Mouse (Mus musculus) adrenal gland, postnatal 4 days (tissue): ENCODE results near the gene Tex2. TPM values are rescaled to one million over a fixed set of nuclear protein-coding genes. Genes with fewer than 3 reads are reported as not detected.

Experiments
- DNase-seq, 2 experiments: peaks; one replicate each; pipeline ENCODE4 v3.0.0; 2021 to 2022; ENCODE audit warnings: low spot score in 2 of 2, mixed read lengths in 2 of 2
- total RNA-seq, 2 experiments: library from RNA; stranded (reverse); gene quantifications; 2 replicates each; pipeline ENCODE4 v1.2.3; 2021

The Tex2 gene
- total RNA-seq, 2 experiments from 2014 or later = 31.5 to 33.0 TPM

DNA sequence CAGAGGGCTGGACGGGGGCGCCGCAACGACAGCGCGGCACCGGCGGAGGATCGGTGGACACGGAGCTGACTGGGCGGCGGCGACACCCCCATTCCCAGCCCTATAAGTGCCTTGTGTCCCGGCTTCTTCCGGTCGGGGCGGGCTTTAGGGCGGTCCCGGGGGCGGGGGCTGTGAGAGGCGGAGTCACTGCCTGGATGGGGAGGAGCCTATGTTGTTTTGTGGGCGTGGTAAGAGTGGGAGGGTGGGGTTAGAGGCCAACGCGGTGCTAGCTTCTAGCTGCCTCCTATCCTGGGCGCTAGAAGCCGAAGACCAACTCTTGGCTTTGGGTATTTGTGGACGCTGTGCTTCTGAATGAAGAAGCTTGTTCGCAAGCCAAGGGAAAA lies 125.5 kb downstream of the Tex2 start, which contains the start of gene Ern1:
Ern1 (minus strand) TSS at position 120 of the 383 bp plus-strand sequence.
- DNase-seq = peak; percentile 97 to 98

DNA sequence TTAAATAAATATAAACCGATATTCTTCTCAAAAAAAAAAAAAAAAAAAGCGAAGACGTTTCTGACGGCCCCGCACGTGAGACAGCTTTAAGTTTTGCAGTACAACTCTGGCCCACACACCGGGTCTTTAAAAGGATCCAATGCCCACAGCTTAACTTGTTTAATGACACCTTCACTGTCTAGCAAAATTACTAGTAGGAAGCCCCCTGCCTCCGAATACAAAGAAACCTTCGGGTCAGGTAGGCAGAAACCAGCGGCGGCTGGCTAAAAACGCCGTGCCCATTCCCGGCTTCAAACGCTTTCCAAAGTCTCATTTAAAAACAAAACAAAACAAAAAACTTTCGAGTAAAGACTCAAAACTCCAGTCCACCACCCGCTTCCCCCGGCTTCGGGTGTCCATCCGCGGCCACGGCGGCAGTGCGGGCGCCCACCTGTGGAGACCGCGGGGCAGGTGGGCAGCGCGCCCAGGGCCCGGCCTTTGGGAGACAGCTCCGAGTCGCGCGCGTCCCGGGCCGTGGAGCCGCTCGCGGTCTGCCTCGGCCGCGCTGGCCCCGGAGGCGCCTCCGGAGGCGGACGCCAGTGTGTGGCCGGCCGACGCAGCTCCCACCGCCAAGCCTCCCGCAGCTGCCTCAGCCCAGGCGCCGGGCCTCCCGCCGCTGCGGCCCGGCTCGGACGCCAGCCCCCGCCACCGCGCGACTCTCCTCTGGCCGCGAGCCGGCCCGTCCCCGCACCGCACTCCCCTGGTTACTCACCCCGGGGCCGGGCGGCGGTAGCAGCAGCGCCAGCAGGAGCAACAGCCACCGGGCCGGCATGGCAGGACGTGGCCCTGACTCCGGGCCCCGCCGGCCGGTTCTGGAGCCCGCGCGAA lies 126.1 kb downstream of the Tex2 start:
- peak; percentile 5 to 31 for DNase-seq

DNA sequence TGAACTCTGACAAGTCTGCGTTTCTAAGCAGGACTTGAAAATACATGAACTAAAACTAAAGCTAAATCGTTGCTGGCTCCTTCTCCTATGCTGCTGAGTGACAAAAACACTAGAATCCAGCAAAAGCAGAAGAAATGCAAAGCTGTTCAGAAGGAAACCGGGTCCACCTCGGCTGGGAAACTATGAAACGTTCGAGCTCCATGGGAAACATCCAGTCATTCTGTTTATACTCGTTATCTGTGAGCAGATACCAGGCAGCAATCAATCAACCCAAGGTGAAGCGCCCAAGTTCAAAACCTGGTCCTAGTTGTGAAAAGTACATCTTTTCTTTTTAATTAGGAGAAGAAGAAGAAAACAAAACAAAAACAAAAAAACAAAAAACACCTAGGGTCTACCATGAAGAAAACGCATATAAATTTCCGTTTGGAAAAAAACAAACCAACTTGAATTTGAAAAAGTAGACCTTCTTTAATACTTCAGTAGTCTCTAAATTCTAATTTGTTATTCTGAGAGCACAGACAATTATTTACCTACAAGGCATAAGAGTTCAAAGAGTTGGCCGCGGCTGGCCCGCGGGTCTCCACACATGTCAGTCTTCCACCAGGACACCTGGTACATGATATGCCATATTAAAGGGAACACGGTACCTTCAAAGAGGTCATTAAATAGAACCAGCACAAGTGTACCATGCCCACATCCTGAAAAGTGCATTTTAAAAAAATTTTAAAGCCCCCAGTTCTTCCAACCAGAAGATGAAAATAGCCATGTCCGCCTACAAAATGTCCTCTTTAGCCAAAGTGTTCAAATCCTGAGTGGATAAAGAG lies 127.0 kb downstream of the Tex2 start:
- no peak for DNase-seq

DNA sequence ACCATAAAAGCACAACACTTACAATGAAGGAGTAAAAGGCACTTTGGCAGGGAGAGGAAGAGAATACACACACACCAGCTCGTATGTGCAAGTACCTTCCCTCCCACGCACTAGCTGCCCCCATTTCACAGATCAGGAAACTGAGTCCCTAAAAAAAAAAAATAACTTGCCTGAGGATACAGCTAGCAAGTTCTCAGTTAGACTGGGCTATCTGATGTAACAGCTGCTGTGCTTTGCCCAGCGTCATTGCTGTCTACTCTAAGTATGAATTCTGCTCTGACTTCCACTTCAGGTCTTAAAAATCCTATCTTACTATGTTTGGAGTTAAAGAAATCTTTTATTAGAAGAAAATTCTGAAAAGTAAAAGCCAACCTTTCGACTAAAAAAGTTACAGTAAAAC lies 127.6 kb downstream of the Tex2 start:
- DNase-seq = no peak

DNA sequence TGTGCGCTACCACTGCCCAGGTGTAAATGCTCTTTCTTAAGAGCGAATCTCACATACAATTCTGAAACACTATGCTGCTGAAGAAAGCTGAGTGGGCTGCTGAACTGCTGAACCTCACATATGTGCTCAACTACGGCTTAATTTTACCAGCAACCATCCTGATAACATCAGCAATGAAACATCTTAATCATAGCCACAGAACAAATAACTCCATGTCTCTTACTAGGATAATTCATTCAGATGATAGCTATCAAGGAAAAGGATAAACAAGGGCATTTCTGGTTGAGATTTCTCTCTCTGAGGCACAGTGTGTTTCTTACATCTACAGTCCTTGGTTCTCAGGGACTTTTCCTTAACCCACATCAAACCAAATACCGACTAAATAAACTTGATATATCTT lies 128.3 kb downstream of the Tex2 start:
- DNase-seq = no peak

DNA sequence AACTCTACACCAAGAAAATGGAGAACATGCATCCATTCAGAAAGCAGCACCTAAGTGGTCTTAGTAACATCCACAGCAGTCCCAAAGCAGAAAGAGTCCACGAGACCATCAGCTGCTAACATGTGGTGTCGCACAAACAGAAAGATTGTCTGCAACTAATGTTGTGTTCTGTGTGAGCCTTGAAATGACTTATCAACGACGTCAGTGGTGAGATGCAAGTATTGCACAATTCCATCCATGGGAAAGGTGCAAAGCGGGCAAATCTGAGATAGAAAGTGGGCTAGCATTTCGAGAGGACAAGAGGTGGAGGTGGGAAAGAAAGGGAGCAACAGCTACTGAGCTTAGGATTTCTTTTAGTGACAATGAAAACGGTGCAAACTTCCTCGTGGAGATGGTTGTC lies 130.4 kb downstream of the Tex2 start:
- DNase-seq = no peak

DNA sequence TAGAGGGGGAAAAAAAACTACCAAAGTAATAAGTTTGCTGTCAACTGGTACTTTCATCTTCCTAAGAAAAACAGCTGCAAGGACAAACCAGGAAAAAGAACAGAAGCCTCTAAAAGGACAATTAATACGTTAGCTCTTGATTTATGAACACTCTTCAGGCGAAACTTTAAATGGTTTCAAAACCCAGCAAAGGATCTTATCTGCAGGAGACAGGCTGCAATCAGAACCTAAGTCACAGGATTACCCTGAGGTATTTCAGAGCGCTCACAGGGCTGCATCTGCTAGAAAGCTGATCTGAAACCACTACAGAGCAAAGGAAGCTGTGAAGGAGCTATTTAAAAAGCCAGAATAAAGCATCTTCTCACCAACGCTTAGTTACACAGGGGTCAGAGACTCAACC lies 131.6 kb downstream of the Tex2 start:
- no peak for DNase-seq

DNA sequence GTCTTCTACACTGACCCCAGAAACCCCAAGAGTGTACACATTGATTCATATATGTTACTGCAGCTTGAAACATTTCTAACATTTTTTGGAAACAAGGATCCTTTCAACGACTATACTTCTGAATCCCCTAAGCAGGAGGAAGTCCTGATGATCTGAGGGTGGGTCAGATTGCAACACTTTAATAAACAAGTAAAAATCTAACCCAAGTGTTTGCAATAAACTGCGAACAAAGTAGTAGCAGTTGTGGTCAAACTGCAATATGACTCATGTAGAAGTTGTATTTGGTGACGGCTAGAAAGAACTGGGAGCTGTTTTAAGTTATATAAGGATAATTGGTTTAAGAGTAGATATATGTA lies 132.7 kb downstream of the Tex2 start:
- DNase-seq = no peak

DNA sequence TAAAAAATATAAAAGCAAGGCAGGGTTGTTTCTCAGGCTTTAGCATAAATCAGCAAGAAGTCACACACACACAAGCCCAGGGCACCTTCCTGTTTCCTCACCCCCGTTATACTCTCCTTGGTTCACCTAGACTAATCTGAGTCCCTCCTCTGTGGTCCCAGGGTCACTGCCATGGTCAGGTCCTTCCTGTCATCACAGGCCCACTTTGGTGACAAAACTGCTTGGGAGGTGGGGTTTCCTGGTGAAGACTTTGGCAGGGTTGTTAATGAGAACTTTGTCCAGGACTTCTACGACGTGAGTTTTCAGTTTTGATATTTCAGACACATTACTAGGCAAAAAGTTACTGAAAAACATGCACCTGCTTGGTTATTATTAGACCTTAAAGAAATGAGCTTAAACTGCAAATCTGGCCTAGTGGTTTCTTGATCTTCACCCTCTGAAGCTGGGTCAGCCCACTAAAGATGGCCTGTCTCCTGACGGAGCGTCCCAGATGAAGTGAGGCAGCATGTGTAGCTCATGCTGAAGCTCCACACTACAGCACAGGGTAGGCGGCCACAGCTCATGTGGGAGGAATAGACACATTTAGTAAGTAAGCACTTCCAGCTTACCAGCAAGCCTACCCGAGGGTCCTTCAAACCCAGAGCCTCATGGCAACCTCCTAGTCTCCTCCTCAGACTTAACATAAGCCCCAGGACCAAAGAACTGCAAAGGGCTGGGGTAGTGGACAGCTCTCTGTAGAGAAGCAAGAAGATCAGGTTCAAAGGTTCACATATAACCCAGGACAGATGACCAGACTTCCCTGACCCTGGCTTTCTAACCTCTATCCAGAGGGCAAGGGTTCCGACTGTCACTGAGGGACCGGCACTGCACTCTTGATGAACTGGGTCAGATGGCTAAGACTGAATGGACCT lies 133.3 kb downstream of the Tex2 start:
- no peak for DNase-seq

DNA sequence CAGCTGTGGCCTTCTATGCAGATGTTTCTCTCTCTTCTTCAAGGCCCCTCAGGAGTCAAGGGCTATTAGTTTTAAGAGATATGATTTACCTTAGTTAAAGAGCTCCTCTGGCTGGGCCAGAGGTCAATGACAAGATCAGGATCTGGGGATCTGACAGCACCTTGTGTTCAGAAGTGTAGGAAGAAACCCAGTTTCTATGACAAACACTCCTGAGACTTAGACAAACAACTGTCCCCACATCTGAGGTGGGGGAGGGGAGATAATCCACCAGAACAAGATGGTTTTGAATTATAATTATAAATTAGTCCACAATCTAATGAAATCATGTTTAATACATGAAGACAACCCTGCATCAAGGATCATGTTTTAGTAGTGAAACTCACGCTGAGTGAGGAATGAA lies 134.5 kb downstream of the Tex2 start:
- DNase-seq = no peak

DNA sequence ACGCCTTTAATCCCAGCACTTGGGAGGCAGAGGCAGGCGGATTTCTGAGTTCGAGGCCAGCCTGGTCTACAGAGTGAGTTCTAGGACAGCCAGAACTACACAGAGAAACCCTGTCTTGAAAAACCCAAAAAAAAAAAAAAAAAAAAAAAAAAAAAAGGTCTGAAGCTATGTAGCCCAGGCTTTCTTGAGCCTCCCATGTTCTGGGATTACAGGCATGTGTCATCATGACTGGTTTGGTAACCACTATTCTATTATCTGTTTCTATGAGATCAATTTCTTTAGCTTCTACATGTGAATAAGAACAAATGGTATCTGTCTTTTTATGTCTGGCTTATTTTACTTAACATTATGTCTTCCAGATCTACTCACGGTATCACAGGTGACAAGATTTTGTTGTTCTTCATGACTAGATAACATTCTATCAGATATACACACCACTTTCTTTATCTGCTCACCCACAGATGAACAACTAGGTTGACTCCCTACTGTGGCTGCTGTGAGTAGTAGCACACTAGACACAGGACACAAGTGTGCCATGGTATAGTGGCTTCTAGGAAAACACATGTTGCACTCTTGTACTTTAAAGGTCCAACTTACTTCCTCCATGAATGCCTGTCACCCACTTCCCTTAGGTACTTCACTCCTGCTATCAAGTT lies 135.6 kb downstream of the Tex2 start:
- no peak for DNase-seq

DNA sequence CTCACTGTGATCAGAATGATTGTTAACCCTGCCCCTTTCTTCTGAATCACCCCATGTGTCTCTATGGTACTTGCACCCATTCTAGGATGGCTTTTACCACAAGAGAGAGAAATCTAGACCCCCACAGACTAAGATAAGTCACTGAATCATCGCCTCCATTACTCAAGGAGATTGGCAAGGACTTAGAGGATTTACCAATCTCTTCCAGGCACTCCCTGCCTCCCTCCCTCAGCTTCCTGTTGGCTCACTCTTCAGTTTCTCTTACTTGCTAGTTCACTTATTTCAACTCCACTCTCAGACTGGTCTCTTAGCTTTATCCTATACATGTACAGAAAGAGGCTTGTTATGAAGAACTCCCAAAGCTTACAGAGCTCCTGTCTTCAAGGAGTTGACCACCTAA lies 137.9 kb downstream of the Tex2 start:
- no peak for DNase-seq

DNA sequence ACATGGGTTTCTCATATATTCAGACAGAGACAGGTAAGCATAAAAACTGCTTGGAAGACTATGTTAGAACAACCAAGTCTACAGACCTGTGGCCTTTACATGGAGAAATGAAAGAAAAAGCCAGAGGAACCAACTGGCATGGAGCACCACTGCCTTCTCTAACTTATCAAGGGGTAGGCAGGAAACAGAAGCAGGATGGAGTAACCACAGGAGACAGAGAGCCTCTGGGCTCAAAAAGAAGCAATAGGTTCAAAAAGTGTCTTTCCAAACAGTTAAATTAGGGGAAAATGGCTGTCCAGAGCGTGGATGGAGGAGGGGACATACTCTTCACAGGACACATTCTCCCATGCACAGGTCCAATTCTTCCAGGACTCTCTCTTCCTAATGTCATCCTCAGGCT lies 141.6 kb downstream of the Tex2 start:
- DNase-seq = no peak

DNA sequence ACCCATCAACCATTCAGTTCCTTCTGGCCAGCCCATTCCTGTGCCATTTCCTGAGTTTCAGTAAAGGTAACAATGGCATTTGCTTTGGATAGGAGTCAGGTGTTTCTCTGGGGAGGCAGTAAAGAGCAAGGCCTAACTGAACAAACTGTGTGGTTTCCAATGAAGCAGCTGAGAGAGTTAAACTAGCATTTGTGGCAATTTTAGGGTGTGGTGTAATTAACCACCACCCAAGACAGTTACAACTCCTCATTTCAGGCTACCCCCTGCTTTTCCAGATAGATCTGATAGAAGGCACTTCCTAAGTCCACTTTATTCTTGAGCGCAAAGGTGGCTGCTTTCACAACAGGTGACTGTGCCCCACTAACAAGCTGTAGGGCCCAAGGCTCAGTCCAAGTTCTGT lies 144.7 kb downstream of the Tex2 start:
- DNase-seq = no peak

DNA sequence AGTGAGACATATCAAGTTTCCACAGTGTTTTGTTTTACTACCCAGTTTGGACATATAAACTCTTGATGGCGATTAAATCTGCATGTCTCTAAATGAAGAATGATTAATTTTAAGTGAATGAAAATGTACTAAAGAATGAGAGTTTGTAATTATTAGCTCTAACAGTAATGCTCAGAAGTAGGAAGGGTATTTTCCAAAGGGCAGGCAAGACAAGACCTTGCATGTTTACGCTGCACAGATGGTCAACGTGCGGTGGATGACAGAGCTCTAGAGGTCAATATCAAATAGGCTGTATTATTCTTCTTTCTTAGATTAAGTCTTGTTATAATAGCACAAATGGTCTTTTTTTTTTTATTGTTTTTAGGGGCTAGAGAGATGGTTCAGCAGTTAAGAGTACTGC lies 147.3 kb downstream of the Tex2 start:
- no peak for DNase-seq

DNA sequence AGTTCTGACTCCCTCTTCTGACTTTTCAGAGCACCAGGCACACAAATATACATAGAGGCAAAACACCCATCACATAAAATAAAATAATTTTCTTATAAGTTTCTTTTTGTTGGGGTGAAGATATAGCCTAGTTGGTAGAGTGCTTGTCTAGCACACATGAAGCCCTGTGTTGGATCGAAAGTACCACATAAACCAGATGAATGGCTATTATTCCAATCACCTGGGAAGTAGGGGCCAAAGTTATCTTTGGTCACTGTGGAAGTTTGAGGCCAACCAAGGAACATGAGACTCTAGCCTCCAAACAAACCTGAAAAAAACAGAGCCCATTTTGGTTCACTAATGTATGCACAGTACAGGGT lies 147.7 kb downstream of the Tex2 start:
- DNase-seq = no peak

DNA sequence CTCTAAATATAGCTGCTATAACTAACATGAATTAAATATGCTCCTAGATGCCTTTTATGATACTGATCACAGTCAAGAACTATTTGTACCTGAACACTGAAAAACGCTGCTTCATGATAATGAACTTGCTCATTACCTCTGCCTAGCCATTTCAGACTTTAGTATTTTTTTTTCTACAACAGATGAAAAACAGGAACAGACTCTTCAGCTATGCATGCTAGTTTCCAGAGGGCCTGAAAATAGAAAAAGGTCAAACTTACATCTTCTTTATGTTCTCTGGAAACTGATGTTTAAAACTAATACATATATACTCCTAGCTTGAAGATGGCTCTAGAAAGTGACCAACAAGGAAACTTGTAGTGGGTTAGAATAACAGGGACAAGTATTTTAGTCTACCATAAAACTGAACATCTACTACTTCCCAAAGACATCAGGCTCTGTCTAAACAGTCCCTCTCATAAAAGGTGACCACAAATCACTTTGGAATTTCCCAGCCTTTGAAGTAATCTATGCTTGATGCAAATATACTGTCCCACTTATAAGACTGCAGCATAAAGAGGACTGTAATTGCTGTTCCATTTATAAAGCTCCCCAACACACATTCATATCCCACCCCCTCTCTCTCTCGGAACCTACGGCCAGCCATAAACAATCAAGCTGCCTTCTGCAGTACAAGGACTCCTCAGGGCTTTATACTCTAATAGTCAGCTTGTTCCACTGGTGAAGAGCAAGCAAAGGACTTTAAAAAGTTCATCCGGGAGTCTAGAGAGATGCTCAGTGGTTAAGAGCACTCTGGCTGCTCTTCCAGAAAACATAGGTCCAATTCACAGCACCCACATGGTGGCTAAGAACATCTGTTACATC lies 148.3 kb downstream of the Tex2 start:
- DNase-seq = no peak

DNA sequence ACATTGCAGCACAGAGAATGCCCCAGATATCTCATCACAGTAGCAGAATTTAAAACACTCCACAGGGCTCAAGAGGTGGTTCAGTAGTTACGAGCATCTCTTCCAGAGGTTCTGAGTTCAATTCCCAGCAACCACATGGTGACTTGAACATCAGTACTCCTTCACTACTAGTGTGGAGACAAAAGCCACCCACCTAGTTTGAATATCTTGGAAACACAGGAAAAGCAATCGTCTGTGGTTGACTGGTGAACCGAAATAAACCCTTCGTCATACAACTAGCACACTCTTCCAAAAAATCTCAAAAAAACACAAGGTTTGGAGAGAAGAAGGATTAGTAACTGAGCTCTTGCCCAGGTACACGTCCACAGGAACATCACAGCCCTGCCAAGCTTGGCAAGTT lies 149.4 kb downstream of the Tex2 start:
- no peak for DNase-seq

DNA sequence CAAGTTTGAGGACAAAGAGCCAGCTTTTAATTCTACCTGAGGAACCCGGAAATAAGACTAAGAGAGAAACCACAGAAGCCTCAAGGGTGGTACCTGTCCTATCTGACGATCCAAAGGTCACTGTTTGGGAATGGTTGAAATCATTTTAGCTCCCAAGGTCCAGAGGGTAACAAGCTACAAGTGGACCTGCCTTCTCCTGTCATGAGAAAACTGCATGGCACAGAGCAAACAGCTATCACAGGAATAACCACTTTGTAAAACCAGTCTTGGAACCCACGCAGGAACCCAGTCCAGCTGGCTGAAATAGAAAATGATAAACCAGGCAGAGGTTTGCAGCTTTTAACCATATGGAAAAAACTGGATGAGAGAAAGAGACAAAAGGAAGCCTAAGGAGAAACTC lies 150.9 kb downstream of the Tex2 start:
- no peak for DNase-seq
